Mouse (Mus musculus): ENCODE results near the gene Trmo.

DNA sequence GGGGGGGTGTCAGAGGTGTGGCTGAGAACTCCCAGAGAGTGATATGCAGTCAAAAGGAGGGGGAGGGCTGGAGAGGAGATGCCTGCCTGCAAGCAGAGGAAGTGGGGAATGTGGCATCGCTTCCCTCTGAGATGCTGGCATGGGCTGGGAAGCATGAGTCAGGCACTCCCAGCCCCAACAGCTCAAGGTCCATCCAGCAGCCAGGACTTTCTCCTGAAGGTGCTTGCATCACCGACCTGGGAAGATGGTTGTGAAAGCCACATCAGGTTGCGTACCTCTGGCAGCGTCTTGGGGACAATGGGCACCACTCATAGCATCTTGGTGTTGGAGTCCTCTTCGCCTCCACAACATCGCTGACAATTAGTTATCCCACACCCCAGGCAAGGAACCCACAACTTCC lies 18.8 kb downstream of the Trmo start:
- TF ChIP-seq USF1 (IDR thresholded peaks at IDR 0.05; ENCODE audit: low read depth), result no peak
- no peak for TF ChIP-seq CTCF (IDR thresholded peaks at IDR 0.05; ENCODE audit: control insufficient read depth, insufficient read depth, insufficient read length)
